Mouse (Mus musculus) layer of hippocampus, adult 9-10 months (tissue): Measurements from ENCODE around the gene Fam20b.

Experiments used
- DNase-seq: peaks from one replicate; pipeline ENCODE4 v3.0.0; 2022; ENCODE audit warnings: low spot score

Fam20b gene

DNA sequence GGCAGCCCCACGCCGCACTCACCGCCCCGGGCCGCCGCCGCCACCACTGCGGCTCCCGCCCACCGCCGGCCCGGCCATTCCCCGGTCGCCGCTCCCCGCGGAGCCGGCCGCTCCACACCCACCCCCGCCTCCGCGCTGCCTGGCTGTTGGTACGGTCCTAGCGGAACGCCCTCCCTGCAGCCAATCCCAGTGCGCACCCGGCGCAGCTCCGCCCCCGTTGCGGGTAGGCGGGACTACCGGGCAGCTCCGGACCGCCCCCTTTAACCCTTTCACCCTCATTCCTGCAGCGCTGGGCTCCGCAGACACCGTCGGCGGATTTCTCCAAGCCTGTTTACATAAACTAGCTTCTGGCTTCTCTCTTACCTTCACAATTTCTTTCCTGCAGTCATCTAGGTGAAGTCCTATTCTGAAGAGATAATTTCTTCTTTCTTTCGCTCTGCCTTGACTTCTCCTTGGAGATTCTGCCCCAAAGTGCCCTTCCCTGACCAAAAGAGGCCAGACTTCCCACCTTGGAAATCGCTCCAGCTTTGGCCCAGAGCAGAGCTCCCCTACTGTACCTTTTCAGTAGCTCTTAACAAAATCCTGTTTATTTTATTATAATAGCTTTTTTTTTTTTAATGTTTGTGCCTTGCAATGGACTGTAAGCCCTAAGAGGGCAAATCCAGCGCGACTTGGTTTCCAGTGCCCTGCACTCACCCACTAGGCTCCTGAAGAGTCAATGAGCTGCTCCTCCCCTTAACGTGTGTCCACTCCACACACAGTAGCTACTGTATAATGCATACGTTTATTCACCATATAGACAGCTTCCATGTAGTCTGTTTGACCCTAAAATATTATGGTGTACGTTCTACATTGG, at the start of gene Fam20b:
TSS of gene Fam20b (minus strand) at position 137 of the 856 bp plus-strand sequence.
- peak; percentile 88 for DNase-seq

DNA sequence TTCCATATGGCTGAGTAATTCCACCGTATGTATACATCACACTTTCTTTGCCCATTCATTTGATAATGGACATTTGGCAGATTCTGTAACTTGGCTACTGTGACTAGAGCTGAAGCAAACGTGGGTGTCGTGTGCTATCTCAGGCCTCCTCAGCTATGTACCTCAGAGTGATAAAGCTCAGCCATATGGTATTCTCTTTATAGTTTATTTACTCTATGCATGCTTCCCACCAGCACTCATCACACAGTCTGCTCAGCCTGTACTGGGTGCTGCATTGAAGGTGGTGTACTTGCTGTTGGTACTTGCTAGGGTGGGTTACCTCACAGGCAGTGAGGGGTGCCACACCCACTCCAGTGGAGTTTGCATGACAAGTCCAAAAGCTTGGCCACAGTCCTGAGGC, 46.4 kb upstream of the Fam20b start:
- no peak for DNase-seq

DNA sequence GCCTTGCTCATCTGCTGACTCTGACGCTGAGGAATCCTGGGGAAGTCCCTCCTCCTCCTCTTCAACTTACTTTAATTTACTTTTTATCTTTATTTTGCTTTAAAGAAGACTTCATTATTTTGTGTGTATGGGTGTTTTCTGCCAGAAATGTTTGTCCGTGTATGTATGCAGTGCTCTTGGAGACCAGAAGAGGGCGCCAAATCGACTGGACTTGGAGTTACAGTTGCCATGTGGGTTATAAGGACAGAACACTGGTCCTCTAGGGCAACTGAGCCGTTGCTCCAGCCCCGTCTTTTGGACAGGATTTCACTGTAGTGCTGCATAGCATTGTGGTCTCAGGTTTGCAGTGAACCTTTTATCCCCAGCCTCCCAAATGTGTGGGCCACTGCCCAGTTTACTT, 45.7 kb upstream of the Fam20b start:
- DNase-seq: no peak

DNA sequence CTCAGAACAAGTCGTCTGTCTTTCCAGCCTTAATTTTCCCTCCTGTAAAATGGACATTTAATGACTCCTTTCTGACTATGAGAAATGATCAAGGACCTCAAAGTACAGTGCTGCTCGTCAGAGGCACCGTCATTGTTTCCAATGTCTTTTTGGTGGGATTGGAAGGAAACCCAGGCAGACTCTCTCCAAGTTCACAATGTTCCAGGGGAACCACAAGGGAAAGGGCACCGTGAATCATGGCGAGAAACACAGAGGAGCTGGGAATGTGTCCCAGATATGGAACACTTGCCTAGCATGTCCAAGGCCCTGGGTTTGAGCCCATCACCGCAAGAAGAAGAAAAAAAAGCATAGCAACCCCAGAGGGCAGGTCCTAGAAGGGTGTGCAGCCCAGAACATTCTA, 44.4 kb upstream of the Fam20b start:
- DNase-seq: no peak

DNA sequence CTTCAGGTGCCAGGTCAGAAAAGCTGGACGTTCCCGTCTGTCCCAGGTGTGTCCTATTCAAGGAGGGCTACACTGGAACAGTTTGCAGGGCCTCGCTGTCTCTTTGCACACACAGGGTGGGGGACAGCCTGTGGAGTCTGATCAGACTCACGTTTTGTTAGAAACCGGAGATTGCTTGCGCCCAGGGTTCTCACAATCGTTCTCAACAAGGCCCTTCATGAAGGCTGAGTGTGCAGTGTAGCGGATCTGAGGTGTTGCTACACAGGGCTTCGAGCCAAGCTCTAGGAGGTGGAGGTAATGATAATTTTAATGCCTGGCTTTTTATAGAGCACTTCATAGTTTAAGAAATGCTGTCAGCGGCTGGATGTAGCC, 42.5 kb upstream of the Fam20b start:
- no peak for DNase-seq

DNA sequence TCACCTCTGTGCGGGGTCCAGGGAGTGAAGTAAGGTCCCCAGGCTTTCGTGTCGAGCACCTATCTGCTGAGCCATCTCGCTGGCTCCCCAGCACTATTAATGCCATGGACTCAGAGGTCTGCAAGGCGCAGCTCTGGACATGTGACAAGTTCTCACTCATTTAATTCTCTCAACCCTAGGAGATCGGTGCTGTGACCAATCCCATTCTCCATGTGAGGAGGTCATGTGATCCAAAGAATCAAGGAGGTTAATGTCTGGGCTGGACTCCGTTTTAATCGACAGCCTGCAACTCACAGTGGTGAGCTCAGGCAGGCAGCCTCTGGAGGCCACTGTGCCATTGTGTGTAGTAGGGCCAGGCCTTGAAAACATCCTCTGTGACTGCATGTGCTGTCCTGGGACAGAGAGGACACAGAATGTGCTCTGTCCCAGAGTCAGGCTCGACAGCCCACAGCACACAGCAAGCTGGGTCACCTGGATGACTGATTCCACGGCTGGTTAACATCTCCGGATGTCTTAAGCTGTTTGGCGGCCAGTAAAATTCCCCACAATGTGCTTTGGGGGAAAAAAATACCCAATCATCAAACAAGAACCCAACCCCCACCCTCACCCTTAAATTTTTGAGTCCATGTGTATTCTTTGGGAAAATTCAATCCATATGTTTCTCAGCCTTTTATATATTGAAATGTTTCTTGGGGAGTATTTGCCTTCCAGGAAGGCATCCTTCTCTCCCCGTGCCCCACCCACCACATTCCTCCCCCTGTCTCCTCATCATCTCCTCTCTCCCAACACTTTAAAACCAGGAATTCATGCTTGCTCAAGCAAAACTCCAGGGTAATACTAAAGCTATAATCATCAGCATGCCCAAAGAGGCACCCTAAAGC, 41.9 kb upstream of the Fam20b start:
- DNase-seq: no peak

DNA sequence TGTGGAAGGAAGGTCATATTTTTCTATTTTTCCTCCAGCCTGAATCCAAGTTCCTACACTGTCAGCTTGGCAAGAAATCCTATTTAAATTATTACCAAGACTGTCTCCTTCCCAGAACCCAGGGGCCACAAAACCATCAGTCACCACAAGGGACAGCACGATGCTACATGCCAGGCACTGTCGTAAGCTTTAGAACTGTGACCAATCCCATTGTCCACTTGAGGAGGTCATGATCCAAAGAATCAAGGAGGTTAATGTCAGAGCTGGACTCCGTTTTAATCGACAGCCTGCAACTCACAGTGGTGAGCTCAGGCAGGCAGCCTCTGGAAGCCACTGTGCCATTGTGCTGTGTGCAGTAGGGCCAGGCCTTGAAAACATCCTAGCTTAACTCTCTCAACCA, 39.4 kb upstream of the Fam20b start:
- no peak for DNase-seq

DNA sequence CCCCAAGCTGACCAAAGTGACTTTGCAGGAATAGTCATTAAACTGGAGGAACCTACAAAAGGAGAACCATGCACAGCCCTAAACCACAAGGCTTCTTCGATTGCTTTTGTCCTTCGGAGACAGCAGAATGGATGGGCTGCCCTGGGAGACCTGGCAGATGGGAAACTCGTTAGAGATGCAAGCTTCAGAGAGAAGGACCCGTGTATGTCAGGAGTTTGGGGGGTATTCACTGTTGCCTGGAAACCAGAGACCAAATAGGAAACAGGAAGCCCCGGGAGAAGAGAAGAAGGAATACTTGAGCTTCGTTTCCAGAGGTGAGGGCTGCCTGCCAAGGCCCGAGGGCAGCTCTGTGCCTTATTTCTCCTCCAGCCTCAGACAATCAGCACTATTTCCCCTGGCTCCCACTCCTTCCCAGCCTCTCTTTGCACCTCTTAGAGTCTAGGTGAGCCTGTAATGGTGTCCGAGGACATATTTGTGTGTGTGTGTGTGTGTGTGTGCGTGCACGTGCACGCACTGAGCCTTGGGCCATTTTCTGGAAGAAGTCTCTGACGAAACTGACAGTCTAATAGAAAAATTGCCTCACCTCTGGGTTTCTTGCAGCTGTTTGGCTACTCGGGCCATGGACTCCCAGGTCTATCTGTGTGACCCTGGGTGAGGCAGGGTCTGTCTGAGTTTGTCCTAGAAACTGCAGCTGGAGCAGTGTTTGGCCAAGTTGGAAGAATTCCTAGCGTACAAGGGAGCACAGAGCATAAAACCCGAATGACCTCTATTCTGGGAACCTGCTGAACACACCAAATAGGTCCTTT, 35.9 kb upstream of the Fam20b start:
- no peak for DNase-seq

DNA sequence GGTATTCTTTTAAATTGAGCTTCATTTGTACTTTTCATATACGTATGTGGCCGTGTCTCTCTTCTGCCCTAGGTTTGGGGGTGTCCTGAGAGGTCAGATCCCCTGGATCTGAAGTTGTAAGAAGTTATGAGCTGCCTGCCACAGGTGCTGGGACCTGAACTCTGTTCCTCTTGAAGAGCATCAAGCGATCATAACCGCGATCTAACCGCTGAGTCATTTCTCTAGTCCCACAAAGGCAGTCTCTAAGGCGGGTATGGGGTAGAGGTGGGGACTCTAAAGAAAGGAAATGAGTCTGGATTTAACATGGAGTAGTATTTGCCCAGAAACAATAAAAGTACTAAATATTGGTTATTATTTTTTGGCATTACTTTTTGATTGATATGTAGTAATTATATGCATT, 34.1 kb upstream of the Fam20b start:
- DNase-seq: no peak

DNA sequence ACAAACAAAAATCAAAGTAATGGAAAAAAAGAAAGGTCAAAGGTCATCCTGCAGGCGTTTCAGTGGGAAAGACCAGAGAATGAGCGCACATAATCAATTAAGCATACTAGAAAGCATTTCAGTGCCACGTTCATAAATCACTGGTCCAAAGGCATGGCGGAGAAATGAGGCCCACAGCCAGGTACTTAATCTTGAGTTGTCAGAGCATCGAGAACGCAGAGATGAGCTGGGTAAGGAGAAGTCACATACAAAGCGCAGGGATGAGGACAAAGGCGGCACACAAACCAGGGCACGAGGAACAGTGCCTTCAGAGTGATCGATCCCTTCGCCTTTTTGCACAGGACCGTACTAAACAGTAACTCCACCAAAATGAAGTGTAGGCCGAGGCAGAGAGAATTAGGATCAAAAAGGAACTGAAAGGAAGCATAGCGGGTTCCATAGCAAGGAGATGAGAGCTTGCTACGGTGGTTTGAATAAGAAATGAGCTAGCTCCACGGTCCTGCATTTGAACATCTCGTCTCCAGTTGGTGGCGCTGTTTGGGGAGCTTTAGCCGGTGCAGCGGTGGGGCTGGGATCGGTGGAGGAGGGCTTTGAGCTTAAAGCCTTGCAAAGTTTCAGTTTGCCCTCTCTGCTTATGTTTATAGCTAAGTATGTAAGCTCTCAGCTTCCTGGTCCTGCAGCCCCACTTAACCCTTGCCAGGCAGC, 33.3 kb upstream of the Fam20b start:
- DNase-seq: peak; percentile 32

DNA sequence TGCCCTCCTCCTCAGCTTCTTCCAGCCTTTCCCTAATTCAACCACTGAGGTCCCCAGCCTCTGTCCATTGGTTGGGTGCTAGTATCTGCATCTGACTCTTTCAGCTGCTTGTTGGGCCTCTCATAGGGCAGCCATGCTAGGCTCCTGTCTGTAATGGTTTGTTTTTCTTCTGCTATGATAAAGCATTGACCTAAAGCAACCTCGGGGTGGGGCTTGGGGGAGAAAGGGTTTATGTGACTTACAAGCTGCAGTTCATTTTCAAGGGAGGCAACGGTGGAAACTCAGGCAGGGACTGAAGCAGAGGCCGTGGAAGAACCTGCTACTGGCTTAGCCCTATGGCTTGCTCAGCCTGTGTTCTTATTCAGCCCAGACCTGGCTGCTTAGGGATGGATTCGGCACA, 31.4 kb upstream of the Fam20b start:
- no peak for DNase-seq

DNA sequence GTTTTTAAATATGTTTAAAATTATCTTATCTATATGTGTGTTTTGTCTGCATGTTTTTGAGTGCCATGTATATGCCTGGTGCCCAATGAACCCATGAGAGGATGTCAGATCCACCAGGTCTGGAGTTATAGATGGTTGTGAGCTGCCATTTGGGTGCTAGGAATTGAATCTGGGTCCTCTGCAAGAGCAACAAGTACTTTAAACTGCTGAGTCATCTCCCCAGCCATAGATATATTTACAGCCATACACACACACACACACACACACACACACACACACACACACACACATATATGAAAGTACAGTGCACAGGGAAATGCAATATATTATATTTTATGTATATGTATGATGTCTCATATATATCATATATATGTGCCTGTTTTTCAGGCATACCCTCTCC, 30.2 kb upstream of the Fam20b start:
- DNase-seq: no peak

DNA sequence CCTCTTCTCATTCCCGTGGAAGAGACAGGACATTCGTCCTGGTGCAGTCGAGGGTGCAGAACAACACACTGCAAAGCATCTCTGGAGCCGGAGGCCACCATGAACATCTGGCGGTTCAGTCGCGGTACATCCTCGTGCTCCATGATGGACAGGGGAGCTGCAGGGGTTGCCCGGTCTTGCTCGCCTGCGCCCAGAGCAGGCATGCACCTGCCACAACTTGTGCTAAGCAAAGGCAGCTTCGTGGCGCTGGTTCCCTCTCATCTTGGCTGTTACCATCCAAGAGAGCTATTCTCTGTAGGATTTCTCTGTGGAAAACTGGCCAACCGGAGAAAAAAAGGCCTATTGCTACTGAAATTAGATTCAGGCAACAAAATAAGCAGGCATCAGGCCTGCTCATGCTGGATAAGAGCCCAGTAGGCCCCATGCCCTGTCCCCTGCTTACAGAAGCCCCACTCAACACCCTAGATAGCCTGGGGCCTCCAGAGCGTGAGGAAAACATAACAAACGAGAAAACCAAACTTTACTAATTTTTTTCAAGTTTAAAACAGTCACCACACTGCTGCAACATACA, 29.6 kb upstream of the Fam20b start:
- DNase-seq: no peak

DNA sequence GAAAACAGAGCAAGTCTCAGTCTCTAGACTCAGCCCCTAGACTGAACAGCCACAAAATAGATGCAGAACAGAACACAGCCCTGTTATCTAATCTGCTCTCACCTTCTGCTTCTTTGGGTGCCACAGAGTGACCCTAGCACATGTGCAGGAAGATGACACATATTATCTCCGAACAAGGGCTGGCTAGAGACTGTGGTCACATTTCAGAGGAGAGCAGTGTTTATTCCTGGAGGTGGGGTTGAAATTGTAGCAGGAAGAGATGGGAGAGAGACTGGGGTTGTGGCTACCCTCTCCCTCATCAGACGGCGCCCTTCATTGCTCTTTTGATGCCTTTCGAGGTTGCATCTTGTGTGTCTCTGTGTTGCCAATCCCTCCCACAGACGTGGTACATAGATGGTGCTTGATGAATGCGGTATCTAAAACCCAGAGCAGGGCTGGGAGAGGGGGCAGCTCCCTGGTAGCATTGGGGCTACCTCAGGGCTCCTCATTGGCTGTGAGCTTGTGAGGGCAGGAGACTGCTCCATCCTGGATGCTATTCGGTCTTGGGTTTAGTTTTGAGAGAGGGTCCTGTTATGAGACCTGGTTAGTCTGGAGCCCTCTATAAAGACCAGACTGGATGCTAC, 26.4 kb upstream of the Fam20b start:
- no peak for DNase-seq

DNA sequence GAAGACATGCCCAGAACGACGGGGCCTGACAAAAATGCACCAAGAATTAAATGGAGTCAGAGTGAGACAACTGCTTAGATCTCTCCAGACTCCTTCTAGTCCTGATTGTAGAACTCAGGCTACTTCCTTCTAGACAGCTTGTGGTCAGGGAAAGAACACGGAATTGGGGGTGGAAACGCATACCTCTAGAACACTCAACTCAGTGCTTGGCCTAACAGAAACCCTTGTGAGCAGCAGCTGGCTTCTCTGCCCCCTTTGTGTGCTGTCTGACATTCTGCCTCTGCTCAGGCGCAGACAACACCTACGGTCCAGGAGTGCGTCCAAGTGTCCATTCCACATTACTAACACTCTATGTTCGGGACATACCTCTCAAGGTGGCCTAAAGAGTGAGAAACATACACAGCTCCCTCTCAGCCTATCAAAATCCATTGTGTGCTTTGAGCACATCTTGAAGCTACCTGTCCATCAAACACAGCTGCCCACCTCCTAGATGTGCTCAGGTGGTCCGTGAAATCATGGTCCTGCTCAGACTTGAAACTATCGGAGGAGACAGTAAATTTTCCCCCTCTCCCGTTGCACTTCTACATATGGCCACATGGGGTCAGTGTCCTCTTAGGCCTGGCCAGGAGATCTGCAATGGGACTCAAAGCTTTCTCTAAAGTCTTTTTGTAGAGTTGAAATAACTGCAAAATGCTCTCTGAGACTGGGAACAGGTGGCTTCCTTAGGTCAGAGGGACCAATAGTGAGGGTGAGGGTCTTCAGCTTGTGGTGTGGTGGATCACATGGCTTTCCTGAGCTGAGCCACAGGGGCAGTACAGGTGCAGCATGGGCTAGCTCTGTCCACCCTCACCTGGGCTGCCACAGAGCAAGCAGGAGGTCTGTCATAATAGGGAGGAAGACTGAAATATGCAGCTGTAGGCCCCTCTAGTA, 22.9 kb upstream of the Fam20b start:
- DNase-seq: peak; percentile 54

DNA sequence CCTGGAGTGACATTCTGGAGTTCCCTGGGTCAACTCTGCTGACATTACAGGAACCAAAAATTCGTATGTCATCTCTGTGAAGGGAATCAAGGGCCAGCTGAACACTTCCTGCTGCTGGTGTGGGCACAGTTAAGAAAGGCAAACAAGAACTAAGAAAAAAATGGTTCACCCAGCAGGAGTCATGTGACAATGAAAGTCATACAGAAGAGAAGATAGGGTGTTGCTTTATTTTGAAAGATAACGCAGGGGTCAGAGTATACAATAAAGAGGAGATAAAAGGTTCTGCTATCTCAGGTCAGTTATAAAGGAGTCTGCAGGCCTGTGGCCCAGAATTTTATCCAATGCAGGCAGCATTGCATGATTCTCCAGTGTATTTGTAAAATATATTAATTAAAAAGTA, 16.9 kb upstream of the Fam20b start:
- no peak for DNase-seq

DNA sequence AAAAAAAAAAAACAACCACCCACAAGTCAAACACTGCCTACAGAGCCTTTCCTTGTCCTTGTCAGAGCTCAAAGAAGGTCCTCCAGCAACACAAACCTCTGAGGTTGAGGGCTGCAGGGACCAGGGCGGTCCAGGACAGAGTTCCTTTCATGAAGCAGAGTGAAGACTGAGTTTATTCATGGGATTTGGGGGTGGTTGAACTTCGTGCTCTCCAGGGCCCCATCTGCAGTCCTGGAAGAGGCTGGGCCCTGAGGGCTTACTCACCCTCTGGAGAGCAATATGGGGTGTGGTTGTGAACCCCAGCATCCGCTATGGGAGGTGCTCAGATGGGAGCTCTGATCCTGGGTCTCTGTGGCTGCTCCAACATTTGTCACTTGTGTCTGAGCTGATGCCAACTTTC, 15.1 kb upstream of the Fam20b start:
- no peak for DNase-seq

DNA sequence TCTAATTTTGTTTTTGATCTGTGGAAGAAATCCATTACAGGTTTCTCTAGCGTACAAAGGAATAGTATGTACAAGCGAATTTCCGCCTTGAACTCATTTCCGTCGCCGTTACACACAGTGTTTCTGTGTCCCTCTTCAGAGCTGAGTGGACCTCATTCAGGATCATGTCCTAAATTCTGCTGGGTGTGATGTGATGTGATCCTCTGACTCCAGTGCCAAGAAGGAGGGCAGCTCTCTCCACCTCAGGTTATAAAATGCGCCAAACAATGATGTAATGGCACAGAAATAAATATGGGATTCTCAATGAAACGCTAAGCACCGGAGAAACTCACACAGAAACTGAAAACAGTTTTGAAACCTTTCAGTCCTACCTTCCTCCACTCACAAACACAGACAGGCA, 14.7 kb upstream of the Fam20b start:
- no peak for DNase-seq

DNA sequence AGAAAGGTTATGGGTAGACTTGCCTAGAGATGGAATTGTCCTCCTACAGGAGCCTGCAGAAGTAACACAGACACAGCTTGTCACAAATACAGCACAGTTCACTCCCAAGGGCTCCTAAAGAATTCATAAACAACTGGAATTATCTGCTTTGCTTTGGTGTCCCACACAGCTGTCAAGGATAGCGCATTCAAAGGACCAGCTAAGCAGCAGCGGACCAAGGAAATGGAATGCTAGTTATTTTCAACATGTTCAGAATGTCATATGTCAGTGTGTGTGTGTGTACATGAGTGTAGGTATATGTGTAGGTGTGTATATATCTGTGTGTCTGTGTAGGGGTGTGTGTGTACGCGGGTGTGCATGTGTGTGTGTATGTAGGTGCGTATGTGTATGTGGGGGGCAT, 14.1 kb upstream of the Fam20b start:
- DNase-seq: no peak

DNA sequence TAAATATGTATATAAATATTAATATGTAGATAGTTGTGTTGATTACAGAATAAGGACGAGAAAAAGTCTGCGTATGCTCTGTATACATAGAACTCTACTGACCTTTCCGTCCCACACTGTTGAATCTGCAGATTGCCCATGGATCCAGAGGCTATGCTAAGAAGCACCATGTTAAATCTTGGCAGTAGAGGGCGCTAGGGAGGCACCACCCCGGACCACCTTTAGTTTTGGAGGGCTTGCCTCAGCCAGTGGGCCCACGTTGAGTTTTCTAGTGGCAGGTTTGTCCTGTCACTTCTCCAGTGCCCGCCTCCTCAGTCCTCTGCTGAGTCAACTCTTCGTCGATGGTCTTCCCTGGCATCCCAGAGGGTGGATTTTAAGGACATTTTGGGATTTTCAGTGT, 11.9 kb upstream of the Fam20b start:
- DNase-seq: no peak
